Mouse (Mus musculus): Measurements from ENCODE around the gene Sh3bgrl3.
"Not testable (repeated sequence)": the region's sequence is repeated elsewhere in the genome, so short reads cannot be mapped to it uniquely, and the experiment has no call there.

DNA sequence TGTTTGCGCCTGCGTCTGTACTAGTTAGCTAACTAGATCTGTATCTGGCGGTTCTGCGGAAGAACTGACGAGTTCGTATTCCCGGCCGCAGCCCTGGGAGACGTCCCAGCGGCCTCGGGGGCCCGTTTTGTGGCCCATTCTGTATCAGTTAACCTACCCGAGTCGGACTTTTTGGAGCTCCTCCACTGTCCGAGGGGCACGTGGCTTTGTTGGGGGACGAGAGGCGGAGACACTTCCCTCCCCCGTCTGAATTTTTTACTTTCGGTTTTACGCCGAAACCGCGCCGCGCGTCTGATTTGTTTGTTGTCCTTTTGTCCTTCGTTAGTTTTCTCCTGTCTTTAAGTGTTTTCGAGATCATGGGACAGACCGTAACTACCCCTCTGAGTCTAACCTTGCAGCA lies 31.5 kb upstream of the Sh3bgrl3 start:
- not testable (repeated sequence) for TF ChIP-seq CTCF (conservative IDR thresholded peaks at IDR 0.05 in 1 of 2, IDR thresholded peaks at IDR 0.05 in 1 of 2; ENCODE audit: low read depth in 2 of 2, low read length in 2 of 2); TCF12 (IDR thresholded peaks at IDR 0.05; ENCODE audit: low read depth, low read length); NRF1 (IDR thresholded peaks at IDR 0.05; ENCODE audit: low read depth, low read length); POLR2AphosphoS2 (IDR thresholded peaks at IDR 0.05; ENCODE audit: low read depth, low read length); MYC (IDR thresholded peaks at IDR 0.05; ENCODE audit: low read depth, low read length); USF1 (IDR thresholded peaks at IDR 0.05; ENCODE audit: low read depth, low read length); KAT2A (IDR thresholded peaks at IDR 0.05; ENCODE audit: insufficient replicate concordance, low read length); RAD21 (IDR thresholded peaks at IDR 0.05; ENCODE audit: low read depth, low read length); RCOR1 (conservative IDR thresholded peaks at IDR 0.05; ENCODE audit: low read depth, low read length); POLR2A (IDR thresholded peaks at IDR 0.05; ENCODE audit: low read depth, low read length); EP300 (IDR thresholded peaks at IDR 0.05; ENCODE audit: low read length); ZKSCAN1 (IDR thresholded peaks at IDR 0.05; ENCODE audit: borderline replicate concordance, low read depth, low read length)

Measured in CH12.LX (cell line).